Mouse (Mus musculus): ENCODE data around the gene Gpc6.

The Gpc6 gene

GRCm38 (mm10) chr14:117756505-117756904 is 831.4 kb downstream of the Gpc6 start:
- peak; percentile 6 to 55 for DNase-seq

- DNase-seq = no peak
These were observed 832.8 kb downstream of the Gpc6 start for GRCm38 (mm10) chr14:117757790-117758358.

GRCm38 (mm10) chr14:117760830-117761517 is 835.9 kb downstream of the Gpc6 start:
- DNase-seq = no peak

GRCm38 (mm10) chr14:117762934-117763333 is 837.8 kb downstream of the Gpc6 start:
- DNase-seq = no peak

- no peak for DNase-seq
These were observed 842.7 kb downstream of the Gpc6 start for GRCm38 (mm10) chr14:117767861-117768260.

- DNase-seq = no peak
These were observed 843.6 kb downstream of the Gpc6 start for GRCm38 (mm10) chr14:117768697-117769096.

- DNase-seq = no peak
These were observed 848.3 kb downstream of the Gpc6 start for GRCm38 (mm10) chr14:117773373-117773772.

GRCm38 (mm10) chr14:117777866-117778500 is 852.9 kb downstream of the Gpc6 start:
- no peak for DNase-seq

GRCm38 (mm10) chr14:117778538-117779413 is 853.7 kb downstream of the Gpc6 start:
- peak in 1 of 2 experiments; percentile 6 for DNase-seq

GRCm38 (mm10) chr14:117781724-117782123 is 856.6 kb downstream of the Gpc6 start:
- DNase-seq = no peak

GRCm38 (mm10) chr14:117783671-117784262 is 858.7 kb downstream of the Gpc6 start:
- no peak for DNase-seq

- DNase-seq = no peak
These were observed 859.8 kb downstream of the Gpc6 start for GRCm38 (mm10) chr14:117784960-117785359.

- no peak for DNase-seq
These were observed 860.5 kb downstream of the Gpc6 start for GRCm38 (mm10) chr14:117785507-117786085.

GRCm38 (mm10) chr14:117786647-117787046 is 861.5 kb downstream of the Gpc6 start:
- DNase-seq = no peak

- no peak for DNase-seq
These were observed 869.8 kb downstream of the Gpc6 start for GRCm38 (mm10) chr14:117794874-117795273.

- DNase-seq = no peak
These were observed 871.5 kb downstream of the Gpc6 start for GRCm38 (mm10) chr14:117796661-117797060.

- no peak for DNase-seq
These were observed 875.3 kb downstream of the Gpc6 start for GRCm38 (mm10) chr14:117800399-117800798.

GRCm38 (mm10) chr14:117807846-117808245 is 882.7 kb downstream of the Gpc6 start:
- no peak for DNase-seq

- no peak for DNase-seq
These were observed 883.2 kb downstream of the Gpc6 start for GRCm38 (mm10) chr14:117808326-117808725.

- DNase-seq = no peak
These were observed 885.5 kb downstream of the Gpc6 start for GRCm38 (mm10) chr14:117810321-117811270.

GRCm38 (mm10) chr14:117813473-117813872 is 888.4 kb downstream of the Gpc6 start:
- DNase-seq = peak in 1 of 2 experiments; percentile 43
